Mouse (Mus musculus): Measurements from ENCODE around the gene Gm11985. TPM values are rescaled to one million over a fixed set of nuclear protein-coding genes. Genes with fewer than 3 reads are reported as not detected.

Gm11985 gene
- polyA plus RNA-seq, 1 experiment from 2014 or later: not detected

- WGBS: 74% methylated on average over 4 of the region's 4 CpGs
- no peaks in the 10 kb centered on the region for H3K27me3 ChIP-seq (replicated peaks)
- no peaks in the 10 kb centered on the region for H3K36me3 ChIP-seq
- H3K4me1 ChIP-seq (replicated peaks): peaks cover 4% of the 10 kb centered on the region
- H3K9ac ChIP-seq: no peak overlapping the region
- no peak overlapping the region for H3K4me2 ChIP-seq (replicated peaks)
- ATAC-seq: no peak
- no peak overlapping the region for H3K4me3 ChIP-seq (replicated peaks)
- H3K27ac ChIP-seq: no peak overlapping the region
- H3K9me3 ChIP-seq: no peaks in the 10 kb centered on the region
Observed at GRCm38 (mm10) chr11:7145221-7145620, 43.1 kb downstream of the Gm11985 start.

- no peaks in the 10 kb centered on the region for H3K36me3 ChIP-seq
- no peak for ATAC-seq
- H3K4me2 ChIP-seq (replicated peaks): no peak overlapping the region
- no peaks in the 10 kb centered on the region for H3K9me3 ChIP-seq
- no peak overlapping the region for H3K4me3 ChIP-seq (replicated peaks)
- H3K4me1 ChIP-seq (replicated peaks): peaks cover 4% of the 10 kb centered on the region
- no peak overlapping the region for H3K27ac ChIP-seq
- 84% methylated on average over 11 of the region's 11 CpGs for WGBS
- no peaks in the 10 kb centered on the region for H3K27me3 ChIP-seq (replicated peaks)
- H3K9ac ChIP-seq: no peak overlapping the region
Observed at GRCm38 (mm10) chr11:7144369-7144768, 44.0 kb downstream of the Gm11985 start.

DNA sequence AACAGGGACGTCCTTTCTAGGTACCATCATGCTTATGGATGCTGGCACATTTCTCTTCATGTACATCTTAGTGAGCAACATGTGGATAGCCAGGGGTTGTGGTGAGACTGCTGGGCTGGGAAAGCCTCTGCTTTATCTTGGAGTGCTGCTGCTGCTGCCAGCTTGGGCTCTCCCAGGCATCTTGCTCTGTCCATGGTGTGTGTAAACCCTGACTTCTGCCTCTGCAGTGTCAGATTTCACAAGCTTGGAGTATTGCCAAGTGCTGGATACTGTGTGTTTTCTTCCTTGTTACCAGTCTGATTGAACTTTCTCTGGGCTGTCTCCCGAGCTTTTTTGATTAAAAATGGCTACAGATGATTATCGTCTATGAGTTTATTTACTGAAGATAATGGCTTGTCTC, 45.6 kb downstream of the Gm11985 start:
- Histone ChIP-seq H3K4me2 (replicated peaks) (no peak overlapping the region), H3K4me1 (replicated peaks) (peaks cover 4% of the 10 kb centered on the region), H3K36me3 (no peaks in the 10 kb centered on the region), H3K9ac (no peak overlapping the region), H3K9me3 (no peaks in the 10 kb centered on the region), H3K27me3 (replicated peaks) (no peaks in the 10 kb centered on the region), H3K27ac (no peak overlapping the region), H3K4me3 (replicated peaks) (no peak overlapping the region)
- ATAC-seq: peak; percentile 82
- WGBS: 22% methylated on average over 3 of the region's 3 CpGs

DNA sequence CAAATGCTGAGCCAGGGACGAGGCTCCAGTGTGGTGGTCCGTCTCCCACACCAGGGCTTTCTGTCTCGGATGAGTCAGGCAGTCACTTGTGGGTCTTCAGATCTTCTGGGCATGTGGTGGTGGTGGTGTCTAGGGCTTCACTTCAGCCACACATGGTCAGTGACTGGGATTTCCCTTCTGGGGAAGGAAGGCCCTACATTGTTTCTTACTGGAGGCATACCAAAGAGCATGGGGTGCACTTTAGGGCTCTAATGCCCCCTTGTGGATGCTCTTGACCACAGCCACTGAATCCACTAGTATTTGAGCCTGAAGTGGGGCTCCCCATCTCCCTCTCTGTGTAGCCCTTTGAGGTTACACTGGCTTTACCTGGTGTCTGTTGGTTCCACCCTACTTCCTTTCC, 47.9 kb downstream of the Gm11985 start:
- Histone ChIP-seq H3K36me3 (no peaks in the 10 kb centered on the region), H3K27ac (no peak overlapping the region), H3K4me3 (replicated peaks) (no peak overlapping the region), H3K4me2 (replicated peaks) (no peak overlapping the region), H3K4me1 (replicated peaks) (peaks cover 8% of the 10 kb centered on the region), H3K9ac (no peak overlapping the region), H3K9me3 (no peaks in the 10 kb centered on the region), H3K27me3 (replicated peaks) (no peaks in the 10 kb centered on the region)
- WGBS: 89% methylated on average over 3 of the region's 3 CpGs
- no peak for ATAC-seq

DNA sequence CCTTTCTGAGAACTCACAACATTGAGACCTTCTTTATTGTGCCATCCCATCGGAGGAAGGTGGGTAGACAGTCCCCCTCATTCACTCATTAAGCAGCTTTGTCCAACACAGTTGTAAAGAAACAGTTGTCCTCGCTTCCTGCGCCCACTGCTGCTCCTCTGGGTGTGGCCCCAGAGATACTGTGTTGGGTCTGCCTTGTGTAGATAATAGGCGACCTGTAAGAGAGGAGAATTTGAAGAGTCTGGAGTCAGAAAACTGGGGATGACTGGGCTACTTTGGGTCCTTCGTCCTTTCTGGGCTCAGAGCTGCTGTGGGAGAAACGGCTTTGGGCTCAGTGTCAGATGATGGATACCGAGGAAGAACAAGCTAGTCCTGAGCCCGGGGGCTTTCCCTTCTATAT, 50.0 kb downstream of the Gm11985 start:
- Histone ChIP-seq H3K4me2 (replicated peaks) (no peak overlapping the region), H3K27me3 (replicated peaks) (no peaks in the 10 kb centered on the region), H3K4me3 (replicated peaks) (no peak overlapping the region), H3K9ac (no peak overlapping the region), H3K36me3 (no peaks in the 10 kb centered on the region), H3K9me3 (no peaks in the 10 kb centered on the region), H3K27ac (no peak overlapping the region), H3K4me1 (replicated peaks) (peaks cover 8% of the 10 kb centered on the region)
- no peak for ATAC-seq
- 88% methylated on average over 8 of the region's 8 CpGs for WGBS

DNA sequence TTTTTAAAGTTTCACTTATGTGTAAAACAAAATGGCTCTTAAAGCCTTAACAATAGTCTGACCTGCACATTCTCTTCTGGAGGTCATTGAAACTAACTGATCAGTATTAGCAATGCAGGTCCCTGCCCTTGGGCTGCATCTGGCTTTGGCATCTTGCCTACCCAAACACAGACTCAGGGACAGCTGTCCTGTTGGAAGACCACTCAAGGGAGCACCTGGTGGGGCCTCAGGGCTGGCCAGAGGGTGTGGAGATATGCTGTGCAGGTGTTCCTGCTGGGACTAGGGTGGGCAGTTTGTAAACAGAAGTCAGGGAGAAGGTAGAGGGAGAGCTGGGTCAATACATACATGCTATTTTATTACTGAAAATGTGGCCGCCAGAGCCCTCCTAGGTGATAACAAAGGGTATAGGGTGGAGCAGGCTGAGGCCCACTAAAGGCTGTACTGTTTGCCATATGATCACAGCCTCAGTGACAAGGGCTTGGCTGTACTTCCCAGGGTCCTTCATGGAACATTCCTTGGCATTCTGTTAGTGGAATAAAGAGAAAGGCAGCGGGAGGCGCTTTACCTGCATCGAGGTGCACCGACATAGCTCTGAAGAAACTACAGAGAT, 52.0 kb downstream of the Gm11985 start:
- 75% methylated on average over 5 of the region's 5 CpGs for whole genome bisulfite sequencing
- no peaks in the 10 kb centered on the region for H3K9me3 ChIP-seq
- H3K27me3 ChIP-seq (replicated peaks): no peaks in the 10 kb centered on the region
- no peak overlapping the region for H3K4me2 ChIP-seq (replicated peaks)
- H3K4me3 ChIP-seq (replicated peaks): no peak overlapping the region
- H3K27ac ChIP-seq: no peak overlapping the region
- no peaks in the 10 kb centered on the region for H3K36me3 ChIP-seq
- 0 out of 2 replicates have a peak, but pooled peaks cover 3% of the 10 kb centered on the region for H3K4me1 ChIP-seq (replicated peaks)
- ATAC-seq: peak; percentile 78
- H3K9ac ChIP-seq: no peak overlapping the region

- no peaks in the 10 kb centered on the region for H3K27me3 ChIP-seq (replicated peaks)
- no peak overlapping the region for H3K27ac ChIP-seq
- 87% methylated on average over 9 of the region's 9 CpGs for WGBS
- 0 out of 2 replicates have a peak, but pooled peaks cover 3% of the 10 kb centered on the region for H3K4me1 ChIP-seq (replicated peaks)
- no peak for ATAC-seq
- H3K9me3 ChIP-seq: no peaks in the 10 kb centered on the region
- no peaks in the 10 kb centered on the region for H3K36me3 ChIP-seq
- no peak overlapping the region for H3K9ac ChIP-seq
- no peak overlapping the region for H3K4me3 ChIP-seq (replicated peaks)
- H3K4me2 ChIP-seq (replicated peaks): no peak overlapping the region
Observed at GRCm38 (mm10) chr11:7135763-7136162, 52.6 kb downstream of the Gm11985 start.

DNA sequence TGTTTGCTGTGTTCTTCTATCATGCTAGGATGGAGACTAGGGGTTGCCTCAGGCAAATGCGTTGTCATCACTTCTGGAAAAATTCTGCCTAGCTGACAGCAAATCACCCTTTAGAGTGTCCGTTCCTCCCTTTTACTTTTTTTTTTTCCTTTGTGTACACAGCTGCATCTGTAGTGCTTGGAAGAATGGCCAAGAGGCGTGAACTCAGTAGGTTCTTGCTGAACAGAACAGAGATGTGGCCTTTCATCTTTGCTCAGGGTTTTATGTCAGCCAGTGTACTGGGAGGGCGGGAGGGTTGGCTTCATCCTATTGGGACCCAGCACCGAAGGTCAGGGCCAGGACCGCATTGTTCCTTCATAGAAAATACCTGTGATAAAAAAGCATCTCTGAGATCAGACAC, 53.1 kb downstream of the Gm11985 start:
- Histone ChIP-seq H3K9ac (no peak overlapping the region), H3K4me1 (replicated peaks) (0 out of 2 replicates have a peak, but pooled peaks cover 3% of the 10 kb centered on the region), H3K36me3 (no peaks in the 10 kb centered on the region), H3K9me3 (no peaks in the 10 kb centered on the region), H3K27me3 (replicated peaks) (no peaks in the 10 kb centered on the region), H3K4me2 (replicated peaks) (no peak overlapping the region), H3K27ac (no peak overlapping the region), H3K4me3 (replicated peaks) (no peak overlapping the region)
- WGBS: 71% methylated on average over 6 of the region's 6 CpGs
- no peak for ATAC-seq

DNA sequence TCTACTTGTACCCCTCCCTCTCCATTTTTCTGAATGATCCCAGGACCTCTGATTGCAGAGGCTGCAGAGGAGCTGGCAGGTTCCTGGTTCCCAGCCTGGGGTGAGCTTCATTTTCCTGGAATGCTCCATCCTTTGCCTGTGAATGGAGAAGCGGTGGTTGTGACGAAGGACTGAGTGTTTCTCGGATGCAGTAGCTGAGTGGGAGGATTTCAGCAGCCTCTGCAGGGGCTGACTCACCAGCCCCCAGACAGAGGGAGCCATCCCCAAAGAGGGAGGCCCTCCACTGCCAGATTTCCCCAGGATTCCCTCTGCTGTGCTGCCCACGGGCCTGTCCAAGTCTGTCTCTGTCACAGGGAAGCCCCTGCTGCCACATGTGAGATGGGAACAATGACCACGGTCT, 54.0 kb downstream of the Gm11985 start:
- Histone ChIP-seq H3K27me3 (replicated peaks) (no peaks in the 10 kb centered on the region), H3K9ac (no peak overlapping the region), H3K36me3 (no peaks in the 10 kb centered on the region), H3K9me3 (no peaks in the 10 kb centered on the region), H3K4me3 (replicated peaks) (no peak overlapping the region), H3K4me1 (replicated peaks) (0 out of 2 replicates have a peak, but pooled peaks cover 3% of the 10 kb centered on the region), H3K27ac (no peak overlapping the region), H3K4me2 (replicated peaks) (no peak overlapping the region)
- ATAC-seq: no peak
- WGBS: 76% methylated on average over 5 of the region's 5 CpGs

- Histone ChIP-seq H3K4me2 (replicated peaks) (no peak overlapping the region), H3K27ac (no peak overlapping the region)
- 79% methylated on average over 5 of the region's 5 CpGs for WGBS
Observed at GRCm38 (mm10) chr11:7133736-7134135, 54.6 kb downstream of the Gm11985 start.

More at GRCm38 (mm10) chr11:7133736-7134135, 54.6 kb downstream of the Gm11985 start:
- H3K9me3 ChIP-seq: no peaks in the 10 kb centered on the region
- no peak overlapping the region for H3K4me3 ChIP-seq (replicated peaks)
- no peak overlapping the region for H3K9ac ChIP-seq
- no peaks in the 10 kb centered on the region for H3K27me3 ChIP-seq (replicated peaks)
- no peak for ATAC-seq
- no peaks in the 10 kb centered on the region for H3K36me3 ChIP-seq
- H3K4me1 ChIP-seq (replicated peaks): 0 out of 2 replicates have a peak, but pooled peaks cover 3% of the 10 kb centered on the region

Other genes starting within 250 kb of the Gm11985 start
- gene Adcy1, start 125.1 kb downstream of the Gm11985 start, polyA plus RNA-seq (2015; fragmentation: Nextera tagmentation; extraction: Ambion mirVana): 0.96 and 1.1 TPM in 2 replicates
- 3.2 and 9.4 TPM in 2 replicates for gene Igfbp1, start 9.2 kb upstream of the Gm11985 start, polyA plus RNA-seq (2015; fragmentation: Nextera tagmentation; extraction: Ambion mirVana)
- gene Igfbp3, start 25.4 kb upstream of the Gm11985 start, polyA plus RNA-seq (2015; fragmentation: Nextera tagmentation; extraction: Ambion mirVana): 41.4 and 46.0 TPM in 2 replicates